Mouse (Mus musculus) lung, postnatal 0 days (tissue): ENCODE results near the gene Fcf1.

Experiments used
- CTCF ChIP-seq: IDR thresholded peaks from 2 replicates; pipeline ENCODE4 v1.5.1; 2016; ENCODE audit warnings: antibody characterized with exemption, mild to moderate bottlenecking
- EP300 ChIP-seq: IDR thresholded peaks from 2 replicates; pipeline ENCODE4 v1.6.1; 2016; ENCODE audit warnings: antibody characterized with exemption, mild to moderate bottlenecking, control low read depth

DNA sequence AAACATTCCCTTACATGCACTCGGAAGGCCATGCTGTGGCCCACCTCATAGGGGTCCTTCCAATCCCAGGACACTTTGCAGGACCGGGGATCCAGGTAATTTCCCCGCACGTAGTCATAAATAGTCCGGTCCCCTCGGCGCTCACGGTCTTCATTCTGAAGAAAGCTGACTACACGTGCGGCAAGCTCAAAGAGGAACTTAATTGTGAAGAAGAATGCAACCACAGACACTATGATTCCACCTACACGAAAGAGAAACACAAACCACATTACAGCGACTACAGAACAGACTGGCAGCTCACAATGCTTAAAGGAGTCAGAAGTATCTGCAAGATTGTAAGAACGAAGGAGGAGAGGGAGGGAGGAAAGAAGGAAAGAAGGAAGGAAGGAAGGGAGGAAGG, 29.0 kb upstream of the Fcf1 start:
- TF ChIP-seq CTCF, result no peak
- TF ChIP-seq EP300, result no peak
